Mouse (Mus musculus): Measurements from ENCODE around the gene Dok1.

Gene Dok1

DNA sequence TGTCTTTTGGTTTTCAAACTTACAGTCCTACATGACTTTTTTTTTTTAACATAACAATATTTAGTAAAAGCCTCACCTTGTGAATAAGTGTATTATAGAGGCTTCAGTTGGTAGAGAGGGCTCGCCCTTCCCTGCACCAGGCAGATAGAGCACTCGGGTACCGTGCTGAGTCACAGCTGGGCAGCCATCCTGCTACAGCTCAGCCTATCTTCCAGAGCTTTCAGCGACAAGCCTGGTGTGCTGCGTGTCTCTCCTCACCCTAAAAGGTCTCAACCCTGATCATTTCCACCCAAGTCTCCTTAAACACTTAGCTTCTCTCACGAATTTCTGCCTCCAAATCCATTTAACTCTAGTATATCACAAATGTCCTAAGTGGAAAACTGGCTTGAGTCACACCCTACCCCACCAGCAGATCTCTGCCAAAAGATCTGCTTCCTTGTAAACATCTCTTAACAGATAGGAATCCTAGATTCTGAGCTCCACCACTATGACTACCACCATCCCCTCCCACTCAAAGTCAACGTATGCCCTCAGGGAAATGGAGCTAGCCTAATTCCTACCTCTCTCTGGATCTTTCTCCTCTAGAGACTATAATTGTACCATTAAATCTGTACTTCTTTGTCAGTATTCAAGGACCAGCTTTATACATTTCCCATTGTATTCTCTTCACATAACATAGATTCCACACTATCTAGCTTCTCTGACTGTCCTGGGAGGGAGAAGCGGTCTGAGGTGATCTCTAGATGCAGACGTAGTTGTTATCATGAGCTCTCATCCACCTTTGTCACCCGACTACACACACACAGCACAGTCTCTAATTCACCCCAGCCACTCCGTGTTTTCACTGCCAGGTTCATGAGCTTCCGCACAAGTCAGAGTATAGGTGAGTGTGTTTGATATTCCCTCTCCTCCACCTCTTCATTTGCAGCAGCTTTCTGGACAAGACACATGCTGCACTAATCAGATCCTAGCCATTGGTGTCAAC, 18.5 kb downstream of the Dok1 start:
- DNase-seq (ENCODE audit: low read depth, low spot score): no peak

DNA sequence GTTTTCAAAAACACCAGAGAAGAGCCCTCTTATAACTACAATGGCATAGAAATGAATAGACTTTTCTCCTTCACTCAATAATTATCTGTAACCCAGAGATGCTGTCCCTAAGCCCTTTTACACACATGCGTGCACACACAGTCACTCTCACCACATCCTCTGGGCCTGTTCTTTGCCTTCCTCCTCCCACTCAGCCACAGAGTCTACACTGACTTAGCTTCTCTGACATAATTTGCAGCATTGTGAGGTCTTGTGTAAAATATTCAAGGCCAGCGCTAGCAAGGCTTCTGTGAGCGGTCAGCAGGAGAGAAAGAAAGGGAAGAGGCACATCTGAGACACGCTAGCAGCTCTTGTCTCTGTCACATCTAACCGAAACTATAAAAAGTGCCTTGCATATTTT, 19.8 kb downstream of the Dok1 start:
- DNase-seq (ENCODE audit: low read depth, low spot score): no peak

DNA sequence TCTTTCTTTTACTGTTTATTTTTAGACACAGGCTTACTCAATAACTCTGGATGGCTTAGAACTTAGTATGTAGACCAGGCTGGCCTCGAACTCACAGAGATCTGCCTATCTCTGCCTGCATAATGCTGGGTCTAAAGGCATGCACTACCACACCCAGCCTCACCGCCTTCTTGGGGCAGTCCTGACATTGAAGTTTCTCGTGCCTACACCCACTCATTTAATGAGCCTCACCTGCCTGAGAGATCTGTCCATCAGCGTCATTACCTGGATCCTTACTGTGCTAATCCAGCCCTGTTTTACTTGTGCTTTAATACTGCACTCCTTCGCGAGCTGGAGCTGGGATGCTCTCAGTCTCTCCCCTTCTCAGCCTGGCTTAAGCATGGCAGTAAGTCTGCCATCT, 21.5 kb downstream of the Dok1 start:
- DNase-seq (ENCODE audit: low read depth, low spot score): no peak

DNA sequence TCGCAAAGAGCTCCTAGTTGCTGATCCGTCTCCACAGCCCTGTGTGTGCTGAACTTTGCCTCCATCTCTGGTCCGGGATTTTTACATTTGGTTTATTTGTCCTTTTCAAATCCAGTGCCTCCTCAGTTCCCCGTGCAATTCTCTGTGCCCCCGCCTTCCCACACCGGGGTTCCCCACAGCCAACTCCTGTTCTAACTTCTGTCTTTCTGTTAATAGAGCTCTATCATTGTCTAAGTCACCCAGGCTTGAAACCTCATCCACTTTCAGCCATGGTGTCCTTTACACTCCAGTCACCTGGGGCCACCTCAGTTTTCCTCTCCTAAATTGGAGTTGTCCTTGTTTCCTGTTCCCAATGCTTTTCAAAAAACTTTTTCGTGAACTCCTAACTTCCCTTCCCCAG, 22.0 kb downstream of the Dok1 start:
- no peak for DNase-seq (ENCODE audit: low read depth, low spot score)

DNA sequence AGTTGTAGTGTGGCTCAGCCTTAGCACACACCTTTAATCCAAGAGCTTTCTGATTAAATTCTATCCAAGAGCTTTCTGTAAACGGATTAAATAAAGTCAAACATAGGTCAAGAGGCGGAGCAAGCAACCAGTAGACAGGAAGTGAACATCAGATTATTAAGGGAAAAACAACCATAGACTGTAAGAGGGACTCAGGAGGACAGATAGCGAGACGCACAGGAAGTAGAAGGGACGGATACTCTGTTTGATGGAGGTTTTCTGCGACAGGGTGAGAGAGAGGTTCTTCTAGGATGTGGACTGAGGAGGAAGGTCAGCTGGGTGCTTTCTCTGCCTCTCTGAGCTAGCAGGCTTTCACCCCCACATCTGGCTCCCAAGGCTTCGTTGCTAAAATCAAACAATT, 23.3 kb downstream of the Dok1 start:
- no peak for DNase-seq (ENCODE audit: low read depth, low spot score)

DNA sequence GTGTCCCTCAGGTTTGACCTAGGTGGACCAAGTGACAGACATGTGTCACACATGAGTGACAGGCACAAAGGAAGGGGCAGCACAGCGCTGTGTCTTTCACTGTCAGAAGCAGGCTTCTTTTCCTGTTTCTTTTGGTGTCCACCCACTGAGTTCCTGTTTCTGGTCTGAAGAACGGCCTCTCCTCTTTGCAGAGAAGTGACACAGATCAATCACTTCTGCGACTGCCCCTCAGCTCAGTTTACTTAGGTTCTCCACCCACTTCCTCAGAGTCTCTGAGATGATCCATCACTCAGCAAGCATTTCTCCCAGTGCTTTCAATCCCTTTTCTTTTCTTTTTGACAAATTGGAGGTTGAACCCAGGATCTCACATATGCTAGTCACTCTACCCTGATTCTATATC, 24.6 kb downstream of the Dok1 start:
- no peak for DNase-seq (ENCODE audit: low read depth, low spot score)

DNA sequence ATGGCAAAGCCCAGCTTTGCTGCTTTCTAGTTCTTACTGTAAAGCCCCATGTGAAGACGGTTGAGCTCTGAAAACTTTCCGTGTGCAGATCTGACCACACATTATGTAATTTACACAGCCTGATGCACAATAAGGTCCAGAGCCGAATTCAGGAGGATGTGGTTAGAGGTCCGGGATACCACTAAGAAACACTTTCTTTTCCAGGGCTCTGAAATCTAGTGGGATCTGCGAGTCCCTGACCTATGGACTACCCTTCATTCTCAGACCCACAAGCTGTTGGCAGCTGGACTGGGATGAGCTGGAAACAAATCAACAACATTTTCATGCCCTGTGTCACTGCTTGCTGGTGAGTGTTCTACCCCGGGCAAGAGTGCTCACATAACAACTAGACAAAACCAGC, 27.2 kb downstream of the Dok1 start:
- no peak for DNase-seq (ENCODE audit: low read depth, low spot score)

DNA sequence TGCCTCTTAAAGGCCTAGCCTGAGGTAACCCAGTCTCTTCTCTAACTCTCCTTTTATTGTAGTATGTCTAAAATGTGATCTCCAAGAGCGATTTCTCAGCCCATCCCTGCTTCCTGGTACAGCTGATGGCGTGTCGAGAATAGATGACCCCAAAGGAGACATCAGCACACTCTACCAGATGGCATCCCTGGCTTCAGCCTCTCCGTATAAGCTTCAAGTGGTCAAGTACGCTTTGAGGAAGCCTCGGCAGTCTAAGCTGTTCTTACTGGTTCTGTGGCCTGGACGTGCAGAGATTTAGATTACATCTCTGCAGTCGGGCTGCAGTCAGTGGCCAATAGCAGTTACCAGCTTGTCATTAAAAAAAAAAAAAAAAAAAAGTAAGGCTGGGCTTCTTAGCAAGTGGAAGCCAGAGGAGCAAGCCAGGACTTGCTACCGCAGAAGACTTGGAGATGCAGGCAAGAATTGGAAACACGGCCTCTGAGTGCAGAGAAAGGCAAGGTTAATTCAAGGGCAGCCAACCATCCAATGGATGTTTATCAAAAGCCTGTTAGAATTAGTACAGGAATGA, 27.7 kb downstream of the Dok1 start:
- no peak for DNase-seq (ENCODE audit: low read depth, low spot score)

DNA sequence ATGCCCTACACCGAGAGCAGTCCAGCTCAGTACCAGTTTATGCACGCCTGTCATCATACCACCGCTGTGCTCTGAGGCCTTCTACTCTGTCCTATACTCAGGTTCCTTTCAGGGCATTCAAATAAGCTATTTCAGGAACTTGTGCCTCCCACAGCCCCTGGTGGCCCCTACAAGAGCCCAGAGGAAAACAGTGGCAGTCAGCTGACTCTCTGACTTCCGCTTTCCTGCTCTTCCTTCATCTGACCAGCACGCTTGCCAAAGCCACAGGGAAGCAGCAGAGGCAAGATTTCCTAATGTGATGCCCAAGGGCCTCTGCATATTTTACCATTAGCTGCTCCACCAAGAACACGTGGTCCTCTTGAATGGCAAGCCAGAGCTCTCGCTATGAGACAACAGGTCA, 28.4 kb downstream of the Dok1 start:
- no peak for DNase-seq (ENCODE audit: low read depth, low spot score)

DNA sequence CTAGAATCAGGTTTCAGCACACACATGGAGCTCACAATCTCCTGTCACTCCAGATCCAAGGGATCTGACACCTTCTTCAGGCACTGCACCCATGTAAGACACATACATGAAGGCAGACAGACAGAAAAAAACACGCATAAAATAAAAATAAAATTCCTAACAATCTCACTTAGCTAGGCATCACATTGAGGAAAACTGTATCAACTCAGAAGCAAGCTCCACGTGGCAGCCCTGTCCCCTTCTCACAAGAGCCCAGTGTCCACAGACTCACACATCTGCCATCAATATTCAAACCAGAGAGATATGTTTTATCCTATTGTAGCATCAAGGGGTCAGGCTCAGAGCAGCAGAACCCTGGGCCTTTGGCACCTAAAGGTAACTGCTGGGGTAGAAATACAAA, 29.0 kb downstream of the Dok1 start:
- no peak for DNase-seq (ENCODE audit: low read depth, low spot score)

DNA sequence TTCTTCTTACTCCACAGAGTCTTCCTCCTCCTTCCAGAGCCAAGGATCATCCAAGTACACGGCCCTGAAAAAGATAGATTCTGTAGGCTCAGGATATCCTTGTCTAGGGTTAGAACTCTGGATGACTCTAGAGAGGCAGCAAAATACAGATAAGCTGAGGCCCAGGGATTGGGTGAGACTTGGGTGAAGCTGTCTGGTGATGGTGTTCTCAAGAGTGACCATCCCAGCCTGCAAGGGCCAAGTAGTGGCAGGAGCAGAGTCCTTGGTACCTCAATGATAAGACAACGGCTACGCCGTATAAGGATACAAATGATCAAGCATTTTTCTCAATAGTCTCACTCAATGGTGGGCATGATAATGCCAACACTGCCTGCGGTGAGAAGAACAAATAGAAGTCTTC, 29.4 kb downstream of the Dok1 start:
- DNase-seq (ENCODE audit: low read depth, low spot score): no peak

DNA sequence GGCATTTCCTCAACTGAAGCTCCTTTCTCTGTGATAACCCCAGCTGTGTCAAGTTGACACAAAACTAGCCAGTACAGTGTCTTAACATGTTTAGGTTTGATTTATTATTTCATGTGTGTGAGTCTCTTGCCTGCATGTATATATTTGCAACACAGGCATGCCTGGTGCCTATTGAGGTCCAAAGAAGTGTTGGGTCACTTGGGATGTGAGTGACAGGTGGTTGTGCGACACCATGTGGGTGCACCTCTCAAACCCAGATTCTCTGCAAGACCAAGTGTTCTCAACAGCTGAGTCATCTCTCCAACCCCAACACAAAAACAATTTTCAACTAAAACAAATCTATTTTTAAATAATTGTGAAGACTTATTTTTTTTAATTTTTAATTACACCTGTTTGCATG, 30.2 kb downstream of the Dok1 start:
- no peak for DNase-seq (ENCODE audit: low read depth, low spot score)

DNA sequence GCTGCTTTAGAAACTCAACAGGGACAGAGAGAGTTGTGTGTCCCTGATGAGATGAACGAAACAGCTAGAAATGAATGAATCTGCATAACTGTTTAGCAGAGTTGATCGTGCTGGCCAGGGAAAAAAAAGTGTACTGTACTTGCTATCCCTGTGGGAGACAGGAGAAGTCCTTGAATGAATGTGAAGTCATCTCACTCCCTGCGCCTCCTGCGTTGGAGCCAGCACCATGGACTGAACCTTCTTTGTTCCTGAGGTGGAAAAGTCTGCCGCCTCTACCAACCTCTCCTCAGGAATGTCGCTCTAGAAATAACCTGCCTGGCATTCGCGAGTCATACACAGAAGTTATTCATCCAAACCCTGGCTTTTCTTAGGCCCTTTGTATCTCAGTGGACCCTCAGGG, 33.3 kb downstream of the Dok1 start:
- DNase-seq (ENCODE audit: low read depth, low spot score): no peak

DNA sequence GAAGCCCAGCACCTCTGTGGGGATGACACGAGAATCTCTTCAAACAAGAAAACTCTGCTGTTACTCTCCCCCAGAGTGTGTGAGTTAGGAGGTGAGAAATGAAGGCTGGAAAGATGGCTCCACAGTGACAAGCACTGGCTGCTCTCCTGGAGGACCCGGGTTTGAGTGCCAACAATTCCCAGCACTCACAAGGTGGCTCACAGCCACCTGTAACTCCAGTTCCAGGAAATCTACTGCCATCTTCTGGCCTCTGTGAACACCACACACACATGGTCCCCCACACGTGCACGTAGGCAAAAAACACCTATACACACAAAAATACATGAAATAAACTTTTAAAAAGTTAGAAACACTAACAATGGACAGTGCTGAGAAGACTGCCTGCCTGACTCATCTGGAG, 34.9 kb downstream of the Dok1 start:
- DNase-seq (ENCODE audit: low read depth, low spot score): no peak

DNA sequence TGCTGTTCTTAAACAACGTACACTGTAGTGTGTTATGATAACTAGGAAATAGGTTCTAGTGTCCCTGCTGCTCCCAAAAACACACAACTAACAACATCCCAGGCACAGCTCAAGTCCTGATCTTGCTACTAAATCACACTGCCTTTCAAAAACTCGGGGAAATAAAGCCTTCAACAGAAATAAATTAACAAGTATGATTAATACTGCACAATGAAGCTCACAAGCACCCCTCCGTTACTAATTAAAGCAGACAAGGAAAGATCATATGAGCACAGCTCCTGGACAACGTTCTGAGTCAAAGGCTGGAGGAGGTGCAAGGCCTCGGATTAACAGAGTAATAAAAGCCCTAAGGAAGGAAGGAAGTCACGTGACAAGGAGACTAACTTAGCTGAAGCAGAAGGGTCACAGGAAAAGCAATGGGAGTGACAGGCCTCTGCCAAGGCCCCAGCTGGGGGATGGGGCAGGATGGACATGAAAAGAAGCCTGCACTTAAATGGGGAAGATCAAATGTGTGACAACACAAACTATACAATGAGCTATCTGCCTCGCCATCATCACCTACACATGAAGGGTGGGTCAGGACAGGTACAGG, 35.7 kb downstream of the Dok1 start:
- DNase-seq (ENCODE audit: low read depth, low spot score): no peak

DNA sequence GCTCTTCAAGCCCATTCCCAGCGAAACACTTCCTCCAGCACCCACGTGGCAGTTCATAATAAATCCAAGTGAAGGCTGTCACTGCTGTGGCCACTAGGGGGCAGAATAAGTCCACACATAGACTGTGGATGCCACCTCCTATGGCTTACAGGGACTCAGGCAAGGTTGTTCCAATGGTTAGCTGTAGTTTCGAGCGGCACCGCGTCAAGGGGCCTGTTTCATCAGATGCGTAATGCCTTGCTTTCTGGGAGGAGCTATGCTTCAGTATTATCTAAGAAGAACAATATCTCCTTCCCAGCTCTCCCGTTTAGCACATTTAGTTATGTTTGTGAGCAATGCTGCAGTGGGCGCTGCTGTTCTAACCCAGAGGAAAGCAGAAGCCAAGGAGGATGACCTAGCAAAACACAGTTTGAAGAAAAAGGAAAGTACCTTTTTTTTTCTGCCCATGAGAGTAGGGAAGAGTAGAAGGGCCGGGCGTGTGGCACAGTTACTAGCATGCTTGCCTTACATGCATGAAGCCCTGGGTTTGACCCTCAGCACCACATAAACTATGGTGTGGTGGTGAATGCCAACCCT, 36.4 kb downstream of the Dok1 start:
- peak; percentile 91 for DNase-seq (ENCODE audit: low read depth, low spot score)

DNA sequence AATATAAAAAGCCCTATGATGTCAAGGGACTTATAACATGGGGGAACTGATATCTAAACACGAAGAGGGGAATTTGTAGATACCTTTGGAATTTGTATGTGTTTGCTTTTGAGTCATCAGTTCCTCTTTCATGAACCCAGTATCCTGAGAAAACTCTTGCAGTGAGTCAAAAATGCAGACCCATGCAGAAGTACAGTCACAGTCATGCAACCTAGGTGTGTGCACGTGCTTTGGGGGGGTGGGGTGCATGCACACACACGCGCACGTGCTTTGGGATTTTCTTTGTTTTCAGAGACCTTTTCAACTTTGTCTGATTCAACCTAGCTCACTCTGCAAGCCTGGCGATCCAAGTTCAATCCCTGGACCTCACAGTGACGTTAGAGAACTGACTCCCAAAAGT, 38.9 kb downstream of the Dok1 start:
- no peak for DNase-seq (ENCODE audit: low read depth, low spot score)

DNA sequence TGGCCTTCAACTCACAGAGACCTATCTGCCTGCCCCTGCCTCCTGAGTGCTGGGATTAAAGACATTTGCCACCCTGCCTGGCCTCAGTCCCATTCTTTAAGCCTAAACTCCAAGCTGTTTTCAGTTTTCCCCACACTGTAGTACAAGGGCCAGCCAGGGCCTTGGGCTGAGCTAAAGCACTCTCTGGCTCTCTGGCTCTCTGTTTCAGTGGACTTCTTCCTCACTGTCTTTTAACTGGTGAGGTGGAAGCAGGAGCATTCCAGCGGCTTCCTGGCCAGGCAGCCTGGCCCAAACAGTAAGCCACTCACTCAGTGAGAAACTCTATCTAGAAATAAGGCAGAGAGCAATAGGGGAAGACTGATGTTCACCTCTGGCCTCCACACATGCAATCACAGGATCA, 39.6 kb downstream of the Dok1 start:
- DNase-seq (ENCODE audit: low read depth, low spot score): no peak

DNA sequence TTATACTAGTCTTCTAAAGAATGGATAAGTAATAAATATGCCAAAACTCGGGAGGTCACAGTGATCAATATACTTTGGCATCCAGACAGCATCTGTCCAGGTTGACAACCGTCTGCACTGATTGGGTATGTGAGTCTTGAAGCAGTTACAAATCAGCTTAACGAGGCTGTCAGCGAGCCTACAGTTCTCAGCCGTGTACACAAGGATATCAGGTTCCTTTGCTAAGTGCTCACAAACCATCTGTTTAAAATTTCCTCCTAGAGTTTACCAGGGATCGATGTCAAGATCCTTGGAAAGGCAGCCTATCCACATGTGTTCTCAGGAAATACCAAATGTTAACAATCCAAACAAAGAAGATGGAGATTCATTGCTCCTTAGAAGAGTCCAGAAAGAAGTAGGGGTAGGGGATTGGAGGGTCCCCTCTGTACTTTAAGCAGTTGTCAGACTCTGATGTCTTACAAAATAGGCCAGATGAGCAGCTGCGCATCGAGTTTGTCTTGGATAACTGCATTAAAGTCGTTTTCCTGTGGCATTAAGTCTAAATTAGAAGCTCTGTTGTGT, 45.8 kb downstream of the Dok1 start:
- peak; percentile 50 for DNase-seq (ENCODE audit: low read depth, low spot score)

Measured in embryo, embryonic 11.5 days (tissue).